Mouse (Mus musculus): ENCODE results near the gene Ttc28. TPM values are rescaled to one million over a fixed set of nuclear protein-coding genes. Genes with fewer than 3 reads are reported as not detected.

The Ttc28 gene
- total and polyA plus RNA-seq, 2 experiments from 2014 or later: 10.6 to 53.1 TPM

GRCm38 (mm10) chr5:111170383-111170782, 290.8 kb downstream of the Ttc28 start:
- ATAC-seq (ENCODE audit: low FRiP score): no peak
- H3K4me1 ChIP-seq (ENCODE audit: insufficient read depth, low read length): no peaks in the 10 kb centered on the region; the same call in 1 of the 2 replicates
- no peak overlapping the region for H3K9ac ChIP-seq (replicated peaks; ENCODE audit: low read length, poor library complexity, severe bottlenecking)
- H3K4me2 ChIP-seq (ENCODE audit: low read depth, low read length, poor library complexity, severe bottlenecking): no peak overlapping the region
- TF ChIP-seq CTCF (IDR thresholded peaks at IDR 0.05): no peak
- no peaks in the 10 kb centered on the region for H3K36me3 ChIP-seq (ENCODE audit: insufficient read depth, low read length)
- no peaks in the 10 kb centered on the region for H3K27me3 ChIP-seq (ENCODE audit: insufficient read depth, low read length)
- 21% methylated on average over 9 of the region's 9 CpGs for WGBS
- H3K9me3 ChIP-seq (ENCODE audit: low read length): no peaks in the 10 kb centered on the region
- no peak for DNase-seq (ENCODE audit: low spot score)
- no peak overlapping the region for H3K4me3 ChIP-seq (ENCODE audit: low read depth, low read length)
- H3K27ac ChIP-seq (ENCODE audit: low read depth, low read length): no peak overlapping the region

GRCm38 (mm10) chr5:111175410-111175809, 295.8 kb downstream of the Ttc28 start:
- WGBS: 73% methylated on average over 12 of the region's 12 CpGs
- H3K9me3 ChIP-seq (ENCODE audit: low read length): no peaks in the 10 kb centered on the region
- ATAC-seq (ENCODE audit: low FRiP score) (no peak), DNase-seq (ENCODE audit: low spot score) (peak; percentile 36)
- H3K4me1 ChIP-seq (ENCODE audit: insufficient read depth, low read length): peaks cover 31% of the 10 kb centered on the region
- H3K4me2 ChIP-seq (ENCODE audit: low read depth, low read length, poor library complexity, severe bottlenecking): no peak overlapping the region
- no peak for TF ChIP-seq CTCF (IDR thresholded peaks at IDR 0.05)
- H3K27ac ChIP-seq (ENCODE audit: low read depth, low read length): no peak overlapping the region
- no peaks in the 10 kb centered on the region for H3K36me3 ChIP-seq (ENCODE audit: insufficient read depth, low read length)
- H3K27me3 ChIP-seq (ENCODE audit: insufficient read depth, low read length): no peaks in the 10 kb centered on the region
- H3K4me3 ChIP-seq (ENCODE audit: low read depth, low read length): no peak overlapping the region
- no peak overlapping the region for H3K9ac ChIP-seq (replicated peaks; ENCODE audit: low read length, poor library complexity, severe bottlenecking)

- no peaks in the 10 kb centered on the region for H3K36me3 ChIP-seq (ENCODE audit: insufficient read depth, low read length)
- DNase-seq (ENCODE audit: low spot score): no peak
- no peak overlapping the region for H3K4me2 ChIP-seq (ENCODE audit: low read depth, low read length, poor library complexity, severe bottlenecking)
- no peak overlapping the region for H3K27ac ChIP-seq (ENCODE audit: low read depth, low read length)
- WGBS: 41% methylated on average over 9 of the region's 9 CpGs
- no peak overlapping the region for H3K4me3 ChIP-seq (ENCODE audit: low read depth, low read length)
- TF ChIP-seq CTCF (IDR thresholded peaks at IDR 0.05): no peak
- no peak for ATAC-seq (ENCODE audit: low FRiP score)
- H3K4me1 ChIP-seq (ENCODE audit: insufficient read depth, low read length): peaks cover 34% of the 10 kb centered on the region
- no peaks in the 10 kb centered on the region for H3K9me3 ChIP-seq (ENCODE audit: low read length)
- no peaks in the 10 kb centered on the region for H3K27me3 ChIP-seq (ENCODE audit: insufficient read depth, low read length)
- no peak overlapping the region for H3K9ac ChIP-seq (replicated peaks; ENCODE audit: low read length, poor library complexity, severe bottlenecking)
Observed at GRCm38 (mm10) chr5:111175842-111176241, 296.2 kb downstream of the Ttc28 start.

GRCm38 (mm10) chr5:111176441-111176840, 296.8 kb downstream of the Ttc28 start:
- H3K27me3 ChIP-seq (ENCODE audit: insufficient read depth, low read length): no peaks in the 10 kb centered on the region
- no peaks in the 10 kb centered on the region for H3K36me3 ChIP-seq (ENCODE audit: insufficient read depth, low read length)
- H3K27ac ChIP-seq (ENCODE audit: low read depth, low read length): no peak overlapping the region
- peaks cover 39% of the 10 kb centered on the region for H3K4me1 ChIP-seq (ENCODE audit: insufficient read depth, low read length)
- no peak overlapping the region for H3K4me2 ChIP-seq (ENCODE audit: low read depth, low read length, poor library complexity, severe bottlenecking)
- WGBS: 85% methylated on average over 13 of the region's 13 CpGs
- H3K4me3 ChIP-seq (ENCODE audit: low read depth, low read length): no peak overlapping the region
- ATAC-seq (ENCODE audit: low FRiP score) (no peak), DNase-seq (ENCODE audit: low spot score) (no peak)
- no peak for TF ChIP-seq CTCF (IDR thresholded peaks at IDR 0.05)
- no peak overlapping the region for H3K9ac ChIP-seq (replicated peaks; ENCODE audit: low read length, poor library complexity, severe bottlenecking)
- no peaks in the 10 kb centered on the region for H3K9me3 ChIP-seq (ENCODE audit: low read length)

GRCm38 (mm10) chr5:111178324-111179076, 298.9 kb downstream of the Ttc28 start:
- no peak for DNase-seq (ENCODE audit: low spot score)
- no peaks in the 10 kb centered on the region for H3K9me3 ChIP-seq (ENCODE audit: low read length)
- no peaks in the 10 kb centered on the region for H3K27me3 ChIP-seq (ENCODE audit: insufficient read depth, low read length)
- H3K4me1 ChIP-seq (ENCODE audit: insufficient read depth, low read length): peaks cover 44% of the 10 kb centered on the region
- no peak overlapping the region for H3K4me2 ChIP-seq (ENCODE audit: low read depth, low read length, poor library complexity, severe bottlenecking)
- no peak overlapping the region for H3K4me3 ChIP-seq (ENCODE audit: low read depth, low read length)
- 48% methylated on average over 21 of the region's 21 CpGs for WGBS
- H3K36me3 ChIP-seq (ENCODE audit: insufficient read depth, low read length): peaks cover 4% of the 10 kb centered on the region; the same call in 1 of the 2 replicates
- TF ChIP-seq CTCF (IDR thresholded peaks at IDR 0.05): no peak
- no peak for ATAC-seq (ENCODE audit: low FRiP score)
- 0 out of 2 replicates have a peak overlapping the region, but pooled peaks have one; percentile 19 for H3K9ac ChIP-seq (replicated peaks; ENCODE audit: low read length, poor library complexity, severe bottlenecking)
- no peak overlapping the region for H3K27ac ChIP-seq (ENCODE audit: low read depth, low read length)

- Histone ChIP-seq H3K4me3 (ENCODE audit: low read depth, low read length) (no peak overlapping the region), H3K9me3 (ENCODE audit: low read length) (no peaks in the 10 kb centered on the region), H3K9ac (replicated peaks; ENCODE audit: low read length, poor library complexity, severe bottlenecking) (no peak overlapping the region), H3K27me3 (ENCODE audit: insufficient read depth, low read length) (no peaks in the 10 kb centered on the region), H3K36me3 (ENCODE audit: insufficient read depth, low read length) (peaks cover 10% of the 10 kb centered on the region), H3K4me1 (ENCODE audit: insufficient read depth, low read length) (peaks cover 44% of the 10 kb centered on the region), H3K27ac (ENCODE audit: low read depth, low read length) (peak overlapping the region; percentile 60), H3K4me2 (ENCODE audit: low read depth, low read length, poor library complexity, severe bottlenecking) (no peak overlapping the region)
- WGBS: 33% methylated on average over 7 of the region's 7 CpGs
- ATAC-seq (ENCODE audit: low FRiP score) (no peak), DNase-seq (ENCODE audit: low spot score) (no peak)
- peak; percentile 37 for TF ChIP-seq CTCF (IDR thresholded peaks at IDR 0.05)
Observed at GRCm38 (mm10) chr5:111179651-111180050, 300.0 kb downstream of the Ttc28 start.

Data from midbrain, postnatal 0 days (tissue).